ENCODE assay signal across 10 mouse cellular contexts in the genomic region with DNA sequence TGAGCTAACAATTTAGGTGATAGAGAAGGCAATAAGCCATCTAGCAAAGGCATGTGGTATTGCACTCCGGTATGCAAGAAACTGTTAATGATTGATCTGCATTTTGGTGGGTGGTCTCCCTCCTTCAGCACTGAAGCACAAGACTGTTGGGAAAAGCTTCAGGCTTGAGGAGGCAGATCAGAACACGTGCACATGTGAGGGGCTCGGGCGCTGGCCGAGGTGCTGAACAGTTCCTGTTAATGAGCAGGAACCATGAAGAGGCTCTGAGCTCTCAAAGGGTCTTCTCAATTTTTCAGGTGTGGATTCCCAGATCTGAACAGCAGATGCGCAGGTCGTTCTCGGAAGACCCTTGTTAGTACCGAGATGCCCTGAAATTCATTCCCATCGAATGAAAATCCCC. TPM values are rescaled to one million over a fixed set of nuclear protein-coding genes. Genes with fewer than 3 reads are reported as not detected.
DNase-seq lines count a peak whose midpoint lies in the region; ATAC-seq lines count a peak whose summit lies in the region.
"Had no signal": no experiment of that assay in that cellular context is flagged by ENCODE, and none has a peak within 500 bp of the region (broad histone marks: within the 10 kb centered on the region; RNA-seq: fewer than 3 reads in every experiment).

No protein-coding gene starts in this region.

- 6% methylated on average over 10 of the region's 10 CpGs for WGBS in forebrain, embryonic 14.5 days
- 5% methylated on average over 10 of the region's 10 CpGs for WGBS in forebrain, embryonic 12.5 days
- 5% methylated on average over 10 of the region's 10 CpGs for WGBS in embryonic facial prominence, embryonic 10.5 days

- no peak overlapping the region for H3K27ac ChIP-seq in forebrain, embryonic 14.5 days (ENCODE audit: low read depth, low read length)
- no peak overlapping the region for H3K27ac ChIP-seq in forebrain, embryonic 12.5 days
- H3K27ac ChIP-seq in embryonic facial prominence, embryonic 10.5 days (replicated peaks) = no peak overlapping the region
- H3K27ac ChIP-seq: midbrain, embryonic 12.5 days had no signal

- intact Hi-C loops in gastrocnemius, postnatal 36 days (cut with DNase I) = no loop called here

- no peak overlapping the region for H3K4me2 ChIP-seq in forebrain, embryonic 14.5 days (ENCODE audit: low read length)
- no peak overlapping the region; the same call in 1 of the 2 replicates for H3K4me2 ChIP-seq in forebrain, embryonic 12.5 days

- peaks cover 7% of the 10 kb centered on the region for H3K4me1 ChIP-seq in forebrain, embryonic 14.5 days (ENCODE audit: control insufficient read depth, insufficient read depth, low read length)
- peaks cover 16% of the 10 kb centered on the region for H3K4me1 ChIP-seq in forebrain, embryonic 12.5 days
- peaks cover 15% of the 10 kb centered on the region for H3K4me1 ChIP-seq in embryonic facial prominence, embryonic 10.5 days

- H3K9me3 ChIP-seq in forebrain, embryonic 14.5 days (replicated peaks; ENCODE audit: control insufficient read depth, low read length) = no peaks in the 10 kb centered on the region
- H3K9me3 ChIP-seq in forebrain, embryonic 12.5 days = no peaks in the 10 kb centered on the region
- no peaks in the 10 kb centered on the region for H3K9me3 ChIP-seq in embryonic facial prominence, embryonic 10.5 days
- H3K9me3 ChIP-seq: midbrain, embryonic 12.5 days had no signal

- no peak overlapping the region for H3K4me3 ChIP-seq in forebrain, embryonic 14.5 days (ENCODE audit: low read depth, low read length)
- no peak overlapping the region for H3K4me3 ChIP-seq in forebrain, embryonic 12.5 days (replicated peaks)
- no peak overlapping the region for H3K4me3 ChIP-seq in embryonic facial prominence, embryonic 10.5 days
- H3K4me3 ChIP-seq: erythroblast, embryonic 14.5 days had no signal

- ATAC-seq in forebrain, embryonic 14.5 days = no peak
- ATAC-seq in forebrain, embryonic 12.5 days (ENCODE audit: low FRiP score) = no peak

- H3K36me3 ChIP-seq in forebrain, embryonic 14.5 days (ENCODE audit: control insufficient read depth, insufficient read depth, low read length) = no peaks in the 10 kb centered on the region
- H3K36me3 ChIP-seq in forebrain, embryonic 12.5 days (replicated peaks) = no peaks in the 10 kb centered on the region
- no peaks in the 10 kb centered on the region for H3K36me3 ChIP-seq in embryonic facial prominence, embryonic 10.5 days (replicated peaks)
- H3K36me3 ChIP-seq: midbrain, embryonic 12.5 days had no signal

- H3K9ac ChIP-seq in forebrain, embryonic 14.5 days (ENCODE audit: low read length) = no peak overlapping the region
- no peak overlapping the region for H3K9ac ChIP-seq in forebrain, embryonic 12.5 days
- H3K9ac ChIP-seq: midbrain, embryonic 12.5 days had no signal

- peaks cover 55% of the 10 kb centered on the region for H3K27me3 ChIP-seq in forebrain, embryonic 14.5 days (replicated peaks; ENCODE audit: control insufficient read depth, insufficient read depth, low read length)
- H3K27me3 ChIP-seq in forebrain, embryonic 12.5 days = peaks cover 62% of the 10 kb centered on the region
- peaks cover 60% of the 10 kb centered on the region for H3K27me3 ChIP-seq in embryonic facial prominence, embryonic 10.5 days (replicated peaks; ENCODE audit: low read depth, poor library complexity, severe bottlenecking)

- peak; percentile 46 for DNase-seq in forebrain, embryonic 14.5 days (ENCODE audit: low spot score)
- peak; percentile 15 for DNase-seq in A20 (ENCODE audit: low read depth, low spot score)
- DNase-seq in embryonic facial prominence, embryonic 10.5 days (ENCODE audit: low spot score) = peak; percentile 85
- DNase-seq in kidney, postnatal 36 days = peak; percentile 34 to 81
- DNase-seq in retina, embryonic 14.5 days (ENCODE audit: low spot score) = peak; percentile 76
- no peak for DNase-seq in gastrocnemius, postnatal 36 days
- no peak for DNase-seq in gastrocnemius, postnatal 25 days

RNA-seq across cellular contexts. Expression of a gene that starts 1.0 kb away (rescaled TPM):
- polyA plus RNA-seq in forebrain, embryonic 14.5 days (2014; fragmentation: Nextera tagmentation; extraction: Ambion mirVana) = not detected in 2 replicates
- 0.04 TPM in 1 of 2 replicates, not detected in the other for polyA plus RNA-seq in forebrain, embryonic 12.5 days (2016; fragmentation: Nextera tagmentation; extraction: Ambion mirVana)
- polyA plus RNA-seq in embryonic facial prominence, embryonic 10.5 days (2016; fragmentation: Nextera tagmentation; extraction: Ambion mirVana) = not detected in 2 replicates
- total RNA-seq in gastrocnemius, postnatal 36 days (2021) = not detected
- total RNA-seq in gastrocnemius, postnatal 25 days (2021) = not detected

RNA-seq across cellular contexts. Expression of a gene that starts 53.3 kb away (rescaled TPM):
- polyA plus RNA-seq in forebrain, embryonic 14.5 days (2014; fragmentation: Nextera tagmentation; extraction: Ambion mirVana) = 0.07 and 0.19 TPM in 2 replicates
- polyA plus RNA-seq in forebrain, embryonic 12.5 days (2016; fragmentation: Nextera tagmentation; extraction: Ambion mirVana) = not detected in 2 replicates
- polyA plus RNA-seq in embryonic facial prominence, embryonic 10.5 days (2016; fragmentation: Nextera tagmentation; extraction: Ambion mirVana) = not detected in 2 replicates
- total RNA-seq in gastrocnemius, postnatal 36 days (2021) = 1 to 10 TPM; 4.7 to 4.8 TPM
- 1 to 10 TPM; 3.0 to 3.9 TPM for total RNA-seq in gastrocnemius, postnatal 25 days (2021)
- polyA plus RNA-seq: erythroblast, embryonic 14.5 days; midbrain, embryonic 12.5 days had no signal

Comparison
In these comparisons a context has a peak if more than half of its experiments do, and no peak if none do; other contexts are left out.
1. DNase-seq: peak in forebrain, embryonic 14.5 days (single experiment), A20 (single experiment), embryonic facial prominence, embryonic 10.5 days (single experiment), kidney, postnatal 36 days (2 of 2) and retina, embryonic 14.5 days (single experiment); none in gastrocnemius, postnatal 36 days (0 of 2) and gastrocnemius, postnatal 25 days (single experiment).